In the genomic region with DNA sequence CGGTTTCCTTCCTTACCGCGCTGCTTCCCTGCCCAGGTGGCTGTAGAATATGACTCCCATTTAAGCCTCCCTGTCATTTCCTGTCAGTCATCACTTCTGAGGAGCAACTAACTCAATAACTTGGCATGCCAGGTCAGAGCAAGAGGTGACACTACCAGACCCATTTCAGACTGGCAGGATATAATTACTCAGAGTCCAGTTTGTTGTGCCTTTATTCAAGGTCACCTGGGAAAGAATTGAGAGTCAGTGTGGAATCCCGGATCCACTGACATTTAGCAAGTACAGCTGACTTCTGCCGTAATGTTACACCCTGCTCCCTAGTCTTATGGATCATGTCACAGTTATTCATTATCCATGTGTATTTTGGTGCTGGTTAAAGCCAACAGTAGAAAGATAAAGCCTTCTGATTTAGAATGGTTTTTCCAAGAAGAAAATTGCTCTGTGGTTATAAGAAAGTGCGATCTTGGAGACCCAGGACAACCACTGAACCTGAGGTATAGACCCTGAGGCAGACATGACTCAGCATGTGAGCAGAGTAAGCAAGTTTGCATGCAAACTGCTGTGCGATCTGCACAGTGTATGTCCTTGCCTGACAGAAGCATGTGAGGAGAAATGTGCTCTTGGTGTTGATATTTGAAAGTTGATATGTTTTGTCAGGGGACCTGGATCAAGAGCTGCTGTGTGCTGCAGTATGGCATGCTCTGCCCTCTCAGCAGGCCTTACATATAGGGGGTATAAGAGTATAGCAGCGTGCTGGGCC, we compare ENCODE assay signal across 8 mouse cellular contexts. TPM values are rescaled to one million over a fixed set of nuclear protein-coding genes. Genes with fewer than 3 reads are reported as not detected.
DNase-seq lines count a peak whose midpoint lies in the region; ATAC-seq lines count a peak whose summit lies in the region.

No protein-coding gene starts in this region.

- 63% methylated on average over 8 of the region's 8 CpGs for WGBS in neural tube, embryonic 11.5 days
- 48% methylated on average over 8 of the region's 8 CpGs for WGBS in embryonic facial prominence, embryonic 11.5 days
- 49% methylated on average over 8 of the region's 8 CpGs for WGBS in intestine, embryonic 15.5 days
- WGBS in midbrain, embryonic 14.5 days: 69% methylated on average over 8 of the region's 8 CpGs

- DNase-seq in neural tube, embryonic 11.5 days (ENCODE audit: low spot score): no peak
- no peak for DNase-seq in neural tube, embryonic 10.5 days (ENCODE audit: extremely low spot score, low spot score)
- no peak for DNase-seq in embryonic facial prominence, embryonic 11.5 days (ENCODE audit: low spot score)
- peak; percentile 17 for DNase-seq in midbrain, embryonic 14.5 days
- no peak for DNase-seq in right cerebral cortex, postnatal 10 days (ENCODE audit: low spot score in 2 of 2)
- DNase-seq in adrenal gland, postnatal 4 days (ENCODE audit: low spot score in 2 of 2): no peak
- DNase-seq in spleen, postnatal 36 days (ENCODE audit: low spot score in 2 of 2): no peak

- H3K9me3 ChIP-seq in neural tube, embryonic 11.5 days (ENCODE audit: control insufficient read depth, low read length): no peaks in the 10 kb centered on the region
- H3K9me3 ChIP-seq in embryonic facial prominence, embryonic 11.5 days (replicated peaks; ENCODE audit: control insufficient read depth, low read length): no peaks in the 10 kb centered on the region
- H3K9me3 ChIP-seq in intestine, embryonic 15.5 days: no peaks in the 10 kb centered on the region
- no peaks in the 10 kb centered on the region for H3K9me3 ChIP-seq in midbrain, embryonic 14.5 days (ENCODE audit: control insufficient read depth, low read length)

- H3K4me2 ChIP-seq in neural tube, embryonic 11.5 days (ENCODE audit: low read depth): peak overlapping the region; percentile 82; the same call in 1 of the 2 replicates
- peak overlapping the region; percentile 89 for H3K4me2 ChIP-seq in embryonic facial prominence, embryonic 11.5 days (ENCODE audit: low read depth, low read length)
- H3K4me2 ChIP-seq in intestine, embryonic 15.5 days (replicated peaks): peak overlapping the region; percentile 78
- H3K4me2 ChIP-seq in midbrain, embryonic 14.5 days (ENCODE audit: low read length): peak overlapping the region; percentile 81

- peaks cover 7% of the 10 kb centered on the region for H3K4me1 ChIP-seq in neural tube, embryonic 11.5 days (ENCODE audit: control insufficient read depth, insufficient read depth, low read length)
- H3K4me1 ChIP-seq in embryonic facial prominence, embryonic 11.5 days (ENCODE audit: control insufficient read depth, insufficient read depth, low read length): peaks cover 2% of the 10 kb centered on the region; the same call in 1 of the 2 replicates
- peaks cover 9% of the 10 kb centered on the region for H3K4me1 ChIP-seq in intestine, embryonic 15.5 days (replicated peaks)
- peaks cover 20% of the 10 kb centered on the region for H3K4me1 ChIP-seq in midbrain, embryonic 14.5 days (ENCODE audit: control insufficient read depth, insufficient read depth, low read length)

- no peak overlapping the region for H3K9ac ChIP-seq in neural tube, embryonic 11.5 days (ENCODE audit: low read length)
- no peak overlapping the region for H3K9ac ChIP-seq in embryonic facial prominence, embryonic 11.5 days (replicated peaks; ENCODE audit: low read length)
- H3K9ac ChIP-seq in intestine, embryonic 15.5 days: 0 out of 2 replicates have a peak overlapping the region, but pooled peaks have one; percentile 10
- peak overlapping the region; percentile 59; the same call in 1 of the 2 replicates for H3K9ac ChIP-seq in midbrain, embryonic 14.5 days (replicated peaks; ENCODE audit: low read length)

- no peaks in the 10 kb centered on the region for H3K27me3 ChIP-seq in neural tube, embryonic 11.5 days (ENCODE audit: control insufficient read depth, insufficient read depth, low read length)
- H3K27me3 ChIP-seq in embryonic facial prominence, embryonic 11.5 days (ENCODE audit: control insufficient read depth, insufficient read depth, low read length): no peaks in the 10 kb centered on the region
- H3K27me3 ChIP-seq in intestine, embryonic 15.5 days (replicated peaks): no peaks in the 10 kb centered on the region
- no peaks in the 10 kb centered on the region for H3K27me3 ChIP-seq in midbrain, embryonic 14.5 days (ENCODE audit: control insufficient read depth, insufficient read depth, low read length)

- no peak for ATAC-seq in neural tube, embryonic 11.5 days (ENCODE audit: insufficient read depth, low FRiP score, low TSS enrichment)
- no peak for ATAC-seq in embryonic facial prominence, embryonic 11.5 days (replicated peaks; ENCODE audit: insufficient number of reproducible peaks, low FRiP score, low TSS enrichment, low read depth)
- no peak for ATAC-seq in intestine, embryonic 15.5 days
- no peak for ATAC-seq in midbrain, embryonic 14.5 days (ENCODE audit: low FRiP score, low TSS enrichment)

- no peaks in the 10 kb centered on the region for H3K36me3 ChIP-seq in neural tube, embryonic 11.5 days (ENCODE audit: control insufficient read depth, insufficient read depth, low read length)
- no peaks in the 10 kb centered on the region for H3K36me3 ChIP-seq in embryonic facial prominence, embryonic 11.5 days (replicated peaks; ENCODE audit: control insufficient read depth, insufficient read depth, low read depth, low read length)
- no peaks in the 10 kb centered on the region for H3K36me3 ChIP-seq in intestine, embryonic 15.5 days
- H3K36me3 ChIP-seq in midbrain, embryonic 14.5 days (ENCODE audit: control insufficient read depth, insufficient read depth, low read length): no peaks in the 10 kb centered on the region

- H3K4me3 ChIP-seq in neural tube, embryonic 11.5 days (ENCODE audit: low read depth, low read length): peak overlapping the region; percentile 46
- peak overlapping the region; percentile 70; the same call in 1 of the 2 replicates for H3K4me3 ChIP-seq in embryonic facial prominence, embryonic 11.5 days (ENCODE audit: low read depth, low read length)
- H3K4me3 ChIP-seq in intestine, embryonic 15.5 days (replicated peaks): peak overlapping the region; percentile 81
- peak overlapping the region; percentile 68; the same call in 1 of the 2 replicates for H3K4me3 ChIP-seq in midbrain, embryonic 14.5 days (replicated peaks; ENCODE audit: low read depth, low read length)

- no peak overlapping the region for H3K27ac ChIP-seq in neural tube, embryonic 11.5 days (ENCODE audit: low read depth, low read length)
- no peak overlapping the region for H3K27ac ChIP-seq in embryonic facial prominence, embryonic 11.5 days (replicated peaks; ENCODE audit: low read depth, low read length)
- H3K27ac ChIP-seq in intestine, embryonic 15.5 days: no peak overlapping the region
- no peak overlapping the region for H3K27ac ChIP-seq in midbrain, embryonic 14.5 days (replicated peaks; ENCODE audit: low read depth, low read length)

RNA-seq across cellular contexts. Expression of gene Slc19a2, which starts 1.7 kb away (rescaled TPM):
- polyA plus RNA-seq in neural tube, embryonic 11.5 days (2014; fragmentation: Nextera tagmentation; extraction: Ambion mirVana): 10.5 and 11.0 TPM in 2 replicates
- 10.5 and 11.8 TPM in 2 replicates for polyA plus RNA-seq in embryonic facial prominence, embryonic 11.5 days (2014; fragmentation: Nextera tagmentation; extraction: Ambion mirVana)
- 11.6 and 14.2 TPM in 2 replicates for polyA plus RNA-seq in intestine, embryonic 15.5 days (2015; fragmentation: Nextera tagmentation; extraction: Ambion mirVana)
- 5.9 and 8.0 TPM in 2 replicates for polyA plus RNA-seq in midbrain, embryonic 14.5 days (2014; fragmentation: Nextera tagmentation; extraction: Ambion mirVana)
- 10 to 100 TPM; 19.5 to 22.2 TPM for total RNA-seq in adrenal gland, postnatal 4 days (2021)

RNA-seq across cellular contexts. Expression of gene Ccdc181, which starts 24.8 kb away (rescaled TPM):
- 12.6 and 13.5 TPM in 2 replicates for polyA plus RNA-seq in neural tube, embryonic 11.5 days (2014; fragmentation: Nextera tagmentation; extraction: Ambion mirVana)
- polyA plus RNA-seq in embryonic facial prominence, embryonic 11.5 days (2014; fragmentation: Nextera tagmentation; extraction: Ambion mirVana): 8.7 and 9.6 TPM in 2 replicates
- polyA plus RNA-seq in intestine, embryonic 15.5 days (2015; fragmentation: Nextera tagmentation; extraction: Ambion mirVana): 8.0 and 8.1 TPM in 2 replicates
- 19.9 and 25.4 TPM in 2 replicates for polyA plus RNA-seq in midbrain, embryonic 14.5 days (2014; fragmentation: Nextera tagmentation; extraction: Ambion mirVana)
- total RNA-seq in adrenal gland, postnatal 4 days (2021): 10 to 100 TPM; 11.0 to 14.1 TPM

RNA-seq across cellular contexts. Expression of gene Nme7, which starts 53.4 kb away (rescaled TPM):
- polyA plus RNA-seq in neural tube, embryonic 11.5 days (2014; fragmentation: Nextera tagmentation; extraction: Ambion mirVana): 32.4 and 35.4 TPM in 2 replicates
- 46.7 and 51.6 TPM in 2 replicates for polyA plus RNA-seq in embryonic facial prominence, embryonic 11.5 days (2014; fragmentation: Nextera tagmentation; extraction: Ambion mirVana)
- polyA plus RNA-seq in intestine, embryonic 15.5 days (2015; fragmentation: Nextera tagmentation; extraction: Ambion mirVana): 35.0 and 35.2 TPM in 2 replicates
- 27.7 and 29.4 TPM in 2 replicates for polyA plus RNA-seq in midbrain, embryonic 14.5 days (2014; fragmentation: Nextera tagmentation; extraction: Ambion mirVana)
- 10 to 100 TPM; 23.3 to 24.5 TPM for total RNA-seq in adrenal gland, postnatal 4 days (2021)

RNA-seq across cellular contexts. Expression of gene Blzf1, which starts 56.7 kb away (rescaled TPM):
- polyA plus RNA-seq in neural tube, embryonic 11.5 days (2014; fragmentation: Nextera tagmentation; extraction: Ambion mirVana): 28.3 and 28.9 TPM in 2 replicates
- 26.7 and 26.9 TPM in 2 replicates for polyA plus RNA-seq in embryonic facial prominence, embryonic 11.5 days (2014; fragmentation: Nextera tagmentation; extraction: Ambion mirVana)
- polyA plus RNA-seq in intestine, embryonic 15.5 days (2015; fragmentation: Nextera tagmentation; extraction: Ambion mirVana): 23.6 and 25.7 TPM in 2 replicates
- 28.3 and 28.9 TPM in 2 replicates for polyA plus RNA-seq in midbrain, embryonic 14.5 days (2014; fragmentation: Nextera tagmentation; extraction: Ambion mirVana)
- 10 to 100 TPM; 28.9 to 29.7 TPM for total RNA-seq in adrenal gland, postnatal 4 days (2021)

Comparison
In these comparisons a context has a peak if more than half of its experiments do, and no peak if none do; other contexts are left out.
1. H3K9ac ChIP-seq: peak in intestine, embryonic 15.5 days (single experiment) and midbrain, embryonic 14.5 days (single experiment); none in neural tube, embryonic 11.5 days (single experiment) and embryonic facial prominence, embryonic 11.5 days (single experiment).
2. Peak in every context shown above with its lines, with median percentiles within 50 percentile points of each other: H3K4me2 ChIP-seq and H3K4me3 ChIP-seq.